Mouse (Mus musculus): ENCODE results near the gene Dhrs1. TPM values are rescaled to one million over a fixed set of nuclear protein-coding genes. Genes with fewer than 3 reads are reported as not detected.
A peak's percentile ranks its signal among the peaks of the same experiment; 100 is the strongest.

Dhrs1 gene
- total RNA-seq, 2 experiments from 2014 or later: 46.0 to 51.4 TPM

GRCm38 (mm10) chr14:55721076-55721475, 24.4 kb downstream of the Dhrs1 start:
- no peak for DNase-seq

DNA sequence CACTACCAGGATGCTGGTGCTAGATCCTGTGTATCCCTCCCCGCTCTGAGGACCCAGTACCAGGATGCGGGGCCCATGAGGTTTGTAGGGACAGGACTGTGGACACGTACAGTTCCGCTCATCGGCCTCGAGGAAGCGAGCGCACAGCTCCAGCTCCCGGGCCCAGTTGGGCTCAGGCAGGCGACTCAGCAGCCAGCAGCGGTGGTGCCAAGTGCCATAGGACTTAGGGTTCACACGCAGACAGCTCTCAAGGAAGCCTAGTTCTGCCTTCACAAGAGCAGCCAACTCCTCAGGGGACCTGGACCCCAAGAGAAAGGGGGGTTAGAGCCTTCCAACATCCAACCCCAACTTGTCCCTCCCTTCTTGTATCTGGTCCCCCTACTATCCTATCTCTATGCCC, 24.8 kb downstream of the Dhrs1 start:
- no peak for DNase-seq

DNA sequence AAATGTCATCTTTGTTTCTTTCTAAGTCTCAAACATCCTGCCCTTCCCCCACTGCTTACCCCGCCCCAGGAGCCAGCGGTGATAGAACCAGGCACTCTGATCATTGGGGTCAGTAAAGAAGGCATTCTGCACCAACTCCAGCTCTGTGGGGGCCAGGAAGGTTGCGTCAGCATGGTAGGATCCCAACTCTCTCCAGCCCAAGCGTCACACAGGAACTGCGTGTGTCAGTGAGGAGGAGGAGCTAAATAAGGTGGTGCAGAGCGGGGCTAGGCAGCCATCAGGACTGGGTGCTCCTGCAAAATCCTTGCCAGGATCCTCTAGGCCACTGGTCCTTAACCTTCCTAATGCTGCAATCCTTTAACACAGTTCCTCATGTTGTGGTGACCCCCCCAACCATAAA, 25.8 kb downstream of the Dhrs1 start:
- no peak for DNase-seq

- DNase-seq: no peak
Observed at GRCm38 (mm10) chr14:55716884-55717283, 28.6 kb downstream of the Dhrs1 start.

- no peak for DNase-seq
Observed at GRCm38 (mm10) chr14:55716271-55716670, 29.2 kb downstream of the Dhrs1 start.

- DNase-seq: no peak
Observed at GRCm38 (mm10) chr14:55714893-55715292, 30.6 kb downstream of the Dhrs1 start.

- DNase-seq: no peak
Observed at GRCm38 (mm10) chr14:55713729-55714122, 31.8 kb downstream of the Dhrs1 start, which contains the start of gene Tgm1. TSS of gene Tgm1 (minus strand) at chr14:55713926.

DNA sequence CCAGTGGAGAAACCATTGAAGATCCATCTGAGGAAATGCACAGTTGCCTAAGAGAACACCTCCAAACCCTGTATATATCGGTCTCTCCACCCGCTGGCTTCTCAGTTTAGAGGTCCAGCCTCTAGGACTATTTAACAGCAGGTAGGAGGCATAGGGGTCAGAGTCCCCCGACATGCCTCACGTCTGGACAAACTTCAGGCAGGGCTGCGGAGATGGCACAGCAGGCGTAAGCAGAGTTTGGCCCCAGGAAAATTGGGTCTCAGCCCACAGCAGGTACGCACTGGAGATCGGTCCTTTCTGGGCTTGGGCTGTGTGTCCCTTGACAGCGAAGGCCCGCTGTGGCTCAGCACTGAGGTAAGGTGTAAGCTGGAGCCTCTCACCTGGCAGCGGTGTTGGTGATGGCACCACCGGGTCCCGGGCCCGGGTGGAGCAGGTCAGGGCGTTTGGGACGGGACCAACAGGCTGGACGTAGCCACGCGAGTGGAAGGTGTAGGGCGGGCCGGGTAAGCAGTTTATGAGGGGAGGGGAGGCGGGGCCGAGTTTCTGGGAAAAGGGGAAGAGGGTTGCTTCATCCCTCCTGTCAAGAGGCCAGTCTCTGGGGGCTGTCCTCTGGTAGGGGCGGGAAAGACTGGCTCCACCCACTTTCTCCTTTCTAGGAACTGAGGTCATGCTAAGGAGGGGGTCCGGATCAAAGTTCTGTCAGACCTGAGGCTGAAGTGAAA, 32.3 kb downstream of the Dhrs1 start:
- DNase-seq: peak; percentile 36

DNA sequence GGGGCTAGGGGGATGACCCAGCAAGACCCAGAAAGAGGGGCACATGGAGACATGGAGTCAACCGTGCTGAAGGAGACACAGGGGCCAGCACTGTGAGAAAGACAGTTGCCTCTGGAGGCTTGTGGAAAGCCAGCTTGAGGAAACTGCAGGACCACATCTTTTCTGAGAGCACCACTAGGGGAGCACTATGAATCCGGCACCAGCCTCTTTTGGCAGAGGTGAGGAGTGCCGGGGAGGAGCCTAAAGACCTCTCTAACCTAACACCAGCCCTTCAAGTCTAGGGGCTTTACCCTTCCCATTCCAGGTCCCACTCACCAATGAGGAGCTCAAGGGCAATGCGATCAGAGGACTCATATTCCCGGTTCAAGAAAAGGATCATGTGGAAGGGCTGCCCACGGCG, 33.7 kb downstream of the Dhrs1 start:
- DNase-seq: no peak

DNA sequence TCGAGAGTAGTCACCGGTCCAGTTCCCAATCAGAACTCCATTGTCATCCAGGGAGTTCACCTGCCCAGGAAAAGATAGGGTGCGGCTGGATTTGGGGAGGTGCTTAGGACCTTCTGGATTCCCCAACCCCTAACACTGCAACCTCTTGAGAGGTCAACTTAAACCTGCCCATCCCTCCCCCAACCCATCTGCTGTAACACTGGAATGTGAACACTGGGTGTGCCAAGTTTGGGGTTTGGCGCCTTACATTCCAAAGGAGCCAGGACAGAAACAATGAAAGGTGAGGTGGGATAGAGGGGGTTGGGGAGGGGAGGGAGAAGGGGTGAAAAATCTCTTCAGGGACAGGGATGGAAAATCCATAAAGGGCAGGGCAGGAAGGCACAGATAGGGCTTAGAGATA, 36.0 kb downstream of the Dhrs1 start:
- no peak for DNase-seq

- DNase-seq: no peak
Observed at GRCm38 (mm10) chr14:55707397-55707796, 38.1 kb downstream of the Dhrs1 start.

- DNase-seq: no peak
Observed at GRCm38 (mm10) chr14:55706051-55706600, 39.4 kb downstream of the Dhrs1 start.

- DNase-seq: no peak
Observed at GRCm38 (mm10) chr14:55702761-55703160, 42.7 kb downstream of the Dhrs1 start.

DNA sequence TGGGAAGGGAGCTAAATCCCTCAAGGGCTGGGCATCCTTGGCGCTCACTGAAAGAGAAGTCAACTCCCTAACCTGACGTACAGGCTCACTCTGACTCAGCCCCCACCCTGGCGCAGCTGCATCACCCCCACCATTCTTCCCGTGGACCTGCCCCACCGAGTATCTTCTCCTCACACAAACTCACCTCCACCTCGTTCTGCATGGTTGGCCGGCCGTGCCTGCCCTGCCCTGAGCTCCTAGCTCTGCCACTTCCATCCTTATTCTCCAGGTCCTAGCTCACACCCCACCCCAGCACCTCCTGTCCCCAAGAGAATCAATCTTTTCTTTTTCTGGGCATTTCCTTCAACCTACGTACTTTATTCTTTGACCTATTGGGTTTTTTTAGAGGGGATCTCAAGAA, 44.4 kb downstream of the Dhrs1 start:
- no peak for DNase-seq

GRCm38 (mm10) chr14:55697226-55697625, 48.3 kb downstream of the Dhrs1 start:
- DNase-seq: no peak

DNA sequence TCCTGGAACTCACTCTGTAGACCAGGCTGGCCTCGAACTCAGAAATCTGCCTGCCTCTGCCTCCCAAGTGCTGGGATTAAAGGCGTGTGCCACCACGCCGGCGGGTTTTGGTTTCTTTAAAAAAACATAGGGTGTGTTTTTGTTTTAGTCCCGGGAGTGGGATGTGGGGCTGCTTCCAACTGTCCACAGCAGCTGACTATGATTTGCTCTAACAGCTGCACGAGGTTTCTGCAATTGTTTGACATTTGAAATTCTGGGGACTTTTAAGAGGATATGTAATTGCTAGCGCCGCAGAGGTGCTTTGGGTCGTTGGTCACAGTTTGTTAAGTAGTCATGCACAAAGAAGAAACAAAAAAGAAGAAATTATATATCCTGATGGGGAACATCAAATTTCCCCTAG, 56.1 kb downstream of the Dhrs1 start:
- DNase-seq: no peak

Other genes starting within 250 kb of the Dhrs1 start
- gene Cpne6, start 235.2 kb downstream of the Dhrs1 start, total RNA-seq (2021): under 1 TPM in 1 of 2 experiments, not detected in 1; 0.12 TPM
- gene Nrl, start 220.7 kb downstream of the Dhrs1 start, total RNA-seq (2021): not detected
- 10 to 100 TPM; 19.7 to 21.5 TPM for gene Pck2, start 205.4 kb downstream of the Dhrs1 start, total RNA-seq (2021)
- 10 to 100 TPM; 60.8 to 63.0 TPM for gene Dcaf11, start 185.7 kb downstream of the Dhrs1 start, total RNA-seq (2021)
- gene A730061H03Rik, start 185.3 kb downstream of the Dhrs1 start, total RNA-seq (2021): not detected
- 100 to 1,000 TPM; 122 to 152 TPM for gene Fitm1, start 170.1 kb downstream of the Dhrs1 start, total RNA-seq (2021)
- gene Psme1, start 167.6 kb downstream of the Dhrs1 start, total RNA-seq (2021): 100 to 1,000 TPM; 232 to 244 TPM
- 10 to 100 TPM; 37.3 to 40.1 TPM for gene Emc9, start 160.4 kb downstream of the Dhrs1 start, total RNA-seq (2021)
- gene Psme2, start 154.6 kb downstream of the Dhrs1 start, total RNA-seq (2021): 100 to 1,000 TPM; 127 to 153 TPM
- gene Rnf31, start 154.0 kb downstream of the Dhrs1 start, total RNA-seq (2021): 10 to 100 TPM; 25.9 to 27.9 TPM
- 1 to 10 TPM; 7.6 to 9.9 TPM for gene Irf9, start 142.1 kb downstream of the Dhrs1 start, total RNA-seq (2021)
- gene Rec8, start 127.7 kb downstream of the Dhrs1 start, total RNA-seq (2021): under 1 TPM; 0.43 to 0.54 TPM
- gene Ipo4, start 109.7 kb downstream of the Dhrs1 start, total RNA-seq (2021): 10 to 100 TPM; 64.6 to 67.1 TPM
- 1 to 10 TPM; 3.7 to 4.3 TPM for gene Gm49378, start 107.8 kb downstream of the Dhrs1 start, total RNA-seq (2021)
- 10 to 100 TPM; 60.1 to 72.3 TPM for gene Tm9sf1, start 101.9 kb downstream of the Dhrs1 start, total RNA-seq (2021)
- gene Tssk4, start 95.5 kb downstream of the Dhrs1 start, total RNA-seq (2021): 1 to 10 TPM; 1.1 to 1.2 TPM
- gene Mdp1, start 85.2 kb downstream of the Dhrs1 start, total RNA-seq (2021): 10 to 100 TPM; 63.2 to 66.7 TPM
- 10 to 100 TPM; 16.6 to 21.0 TPM for gene Gmpr2, start 73.7 kb downstream of the Dhrs1 start, total RNA-seq (2021)
- gene Nedd8, start 73.6 kb downstream of the Dhrs1 start, total RNA-seq (2021): 100 to 1,000 TPM; 296 to 328 TPM
- gene Tinf2, start 63.9 kb downstream of the Dhrs1 start, total RNA-seq (2021): 10 to 100 TPM; 23.4 to 25.7 TPM
- under 1 TPM; 0.20 to 0.50 TPM for gene Tgm1, start 31.8 kb downstream of the Dhrs1 start, total RNA-seq (2021)
- gene Rabggta, start 23.4 kb downstream of the Dhrs1 start, total RNA-seq (2021): 10 to 100 TPM; 13.1 to 13.9 TPM
- gene Nop9, start within 50 bp of the Dhrs1 start, total RNA-seq (2021): 10 to 100 TPM; 17.8 to 18.3 TPM
- 1 to 10 TPM; 1.2 to 2.2 TPM for gene Cideb, start 12.8 kb upstream of the Dhrs1 start, total RNA-seq (2021)
- under 1 TPM; 0.11 to 0.26 TPM for gene Ltb4r2, start 15.7 kb upstream of the Dhrs1 start, total RNA-seq (2021)
- under 1 TPM; 0.50 TPM for gene Ltb4r1, start 20.3 kb upstream of the Dhrs1 start, total RNA-seq (2021)
- 10 to 100 TPM; 18.9 to 22.3 TPM for gene Adcy4, start 38.4 kb upstream of the Dhrs1 start, total RNA-seq (2021)
- 10 to 100 TPM; 10.6 to 14.0 TPM for gene Ripk3, start 43.2 kb upstream of the Dhrs1 start, total RNA-seq (2021)
- 10 to 100 TPM; 12.7 to 13.3 TPM for gene Nfatc4, start 77.5 kb upstream of the Dhrs1 start, total RNA-seq (2021)
- gene Nynrin, start 108.3 kb upstream of the Dhrs1 start, total RNA-seq (2021): 10 to 100 TPM; 36.0 to 36.3 TPM
- under 1 TPM; 0.62 to 0.65 TPM for gene Cbln3, start 138.7 kb upstream of the Dhrs1 start, total RNA-seq (2021)
- gene Khnyn, start 139.3 kb upstream of the Dhrs1 start, total RNA-seq (2021): 10 to 100 TPM; 11.6 to 12.0 TPM
- gene Sdr39u1, start 154.6 kb upstream of the Dhrs1 start, total RNA-seq (2021): 10 to 100 TPM; 57.0 to 61.3 TPM
- 10 to 100 TPM; 10.1 to 12.1 TPM for gene Cma1, start 199.0 kb upstream of the Dhrs1 start, total RNA-seq (2021)
- under 1 TPM; 0.33 to 0.43 TPM for gene Cma2, start 205.3 kb upstream of the Dhrs1 start, total RNA-seq (2021)